Mouse (Mus musculus): ENCODE results near the gene Gm3138.
"Not testable (repeated sequence)": the region's sequence is repeated elsewhere in the genome, so short reads cannot be mapped to it uniquely, and the experiment has no call there.

- not testable (repeated sequence) for TF ChIP-seq GATA1 (IDR thresholded peaks at IDR 0.05; ENCODE audit: borderline replicate concordance, low read length); FLI1 (IDR thresholded peaks at IDR 0.05; ENCODE audit: low read length)
Measured at GRCm38 (mm10) chr14:4249331-4249730, at the start of gene Gm3138.
